Mouse (Mus musculus): Measurements from ENCODE around the gene Zfp84. TPM values are rescaled to one million over a fixed set of nuclear protein-coding genes. Genes with fewer than 3 reads are reported as not detected.
A peak's percentile ranks its signal among the peaks of the same experiment; 100 is the strongest.
"Not testable (repeated sequence)": the region's sequence is repeated elsewhere in the genome, so short reads cannot be mapped to it uniquely, and the experiment has no call there.

Gene Zfp84
- total RNA-seq (2012; rRNA removed) (7.0 and 8.1 TPM in 2 replicates), polyA plus RNA-seq (2012; ENCODE audit: insufficient read depth in 1 of 2, insufficient read length in 2 of 2, low read depth in 1 of 2, low replicate concordance in 2 of 2, missing spikeins in 1 of 2) (1 to 10 TPM in 1 of 2 experiments, not detected in 1; 4.7 TPM)

DNA sequence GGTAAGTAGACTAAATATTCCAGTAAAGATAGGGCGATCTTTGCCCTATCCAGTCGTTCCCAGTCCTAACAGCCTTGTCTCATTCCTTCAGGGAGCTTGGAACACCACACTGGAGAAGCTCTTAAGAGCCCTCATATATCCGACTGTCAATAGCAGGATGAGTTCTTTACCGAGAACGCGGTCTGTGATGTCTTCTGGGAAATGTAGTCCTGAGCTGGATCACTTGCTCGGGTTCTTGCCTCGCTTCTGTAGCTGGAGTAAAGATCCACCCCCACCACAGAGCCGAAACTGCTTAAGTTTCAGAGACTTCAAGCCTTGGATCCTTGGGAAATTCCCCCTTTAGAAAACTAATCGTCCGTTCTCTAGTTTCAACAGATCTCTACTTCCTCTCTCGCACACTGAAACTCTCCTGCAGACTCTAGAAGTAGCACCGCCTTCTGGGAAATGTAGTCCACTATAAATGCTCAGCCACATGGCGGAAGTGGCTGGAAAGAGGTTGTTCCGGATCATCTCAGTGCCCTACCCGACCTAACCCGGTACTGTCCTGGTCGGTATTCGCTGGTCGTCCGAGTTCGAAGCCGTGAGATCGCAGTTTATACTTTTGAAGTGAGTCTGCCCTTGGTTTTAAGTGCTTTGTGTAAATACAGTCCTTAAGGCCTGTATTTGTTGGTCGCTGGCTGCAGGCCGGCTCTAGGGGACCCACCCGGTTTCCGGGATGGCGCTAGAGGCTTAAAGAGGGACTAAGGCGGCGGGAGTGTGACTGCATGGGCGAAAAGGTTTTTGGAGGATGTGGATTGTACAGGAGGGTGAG is at the start of gene Zfp84:
Gene Zfp84, plus strand, starts transcription at position 463 of the 811 bp plus-strand sequence.
- peak within 1 kb of the TSS; percentile 80 to 92 for H3K4me3 ChIP-seq (ENCODE audit: control insufficient read depth in 1 of 2, insufficient read depth in 1 of 2, low read depth in 2 of 2, low read length in 2 of 2)
- H3K9ac ChIP-seq (ENCODE audit: control insufficient read depth, low read depth, low read length, poor library complexity, severe bottlenecking) = peak within 1 kb of the TSS; percentile 93
- no peaks in the 10 kb centered on the region for H3K27me3 ChIP-seq (ENCODE audit: control insufficient read depth in 1 of 2, insufficient read depth in 2 of 2, low read length in 2 of 2)
- peak; percentile 95 for TF ChIP-seq HCFC1 (IDR thresholded peaks at IDR 0.05; ENCODE audit: low read depth, low read length)
- peak; percentile 81 for TF ChIP-seq MAX (IDR thresholded peaks at IDR 0.05; ENCODE audit: low read length)
- TF ChIP-seq ELF1 (IDR thresholded peaks at IDR 0.05; ENCODE audit: low read depth, low read length) = peak; percentile 96
- TF ChIP-seq CHD2 (IDR thresholded peaks at IDR 0.05; ENCODE audit: low read length) = peak; percentile 58
- peak; percentile 99 for TF ChIP-seq TBP (IDR thresholded peaks at IDR 0.05; ENCODE audit: low read depth, low read length)
- peak; percentile 71 for TF ChIP-seq NELFE (IDR thresholded peaks at IDR 0.05; ENCODE audit: low read depth, low read length)
- peak; percentile 25; the same call in 1 of the 2 replicates for TF ChIP-seq TCF12 (IDR thresholded peaks at IDR 0.05; ENCODE audit: low read depth, low read length)
- peak; percentile 95 for TF ChIP-seq MYC (IDR thresholded peaks at IDR 0.05; ENCODE audit: low read depth, low read length)
- TF ChIP-seq SIN3A (IDR thresholded peaks at IDR 0.05; ENCODE audit: low read length) = peak; percentile 87
- no peak for TF ChIP-seq CHD1 (IDR thresholded peaks at IDR 0.05; ENCODE audit: low read depth, low read length)
- TF ChIP-seq POLR2AphosphoS5 (IDR thresholded peaks at IDR 0.05; ENCODE audit: borderline replicate concordance, low read depth, low read length) = no peak
- TF ChIP-seq ZNF384 (IDR thresholded peaks at IDR 0.05; ENCODE audit: low read depth, low read length) = 0 out of 2 replicates have a peak, but pooled peaks have one; percentile 8
- no peak for TF ChIP-seq SMC3 (IDR thresholded peaks at IDR 0.05; ENCODE audit: low read depth, low read length)
- TF ChIP-seq POLR2AphosphoS2 (IDR thresholded peaks at IDR 0.05; ENCODE audit: low read length) = 0 out of 2 replicates have a peak, but pooled peaks have one; percentile 52
- peak; percentile 88 for TF ChIP-seq MXI1 (IDR thresholded peaks at IDR 0.05; ENCODE audit: low read depth, low read length)
- TF ChIP-seq JUND (IDR thresholded peaks at IDR 0.05; ENCODE audit: low read depth, low read length) = no peak
- peak in 2 of 3 experiments; percentile 4 to 12; a peak in 1 of 6 replicates for TF ChIP-seq CTCF (IDR thresholded peaks at IDR 0.05 in 2 of 3, conservative IDR thresholded peaks at IDR 0.05 in 1 of 3; ENCODE audit: control insufficient read depth in 1 of 3, insufficient read depth in 1 of 3, low read depth in 2 of 3, low read length in 3 of 3, poor library complexity in 1 of 3, severe bottlenecking in 1 of 3)
- peak; percentile 33; the same call in 1 of the 2 replicates for TF ChIP-seq MAZ (IDR thresholded peaks at IDR 0.05; ENCODE audit: low read depth, low read length)
- TF ChIP-seq RAD21 (IDR thresholded peaks at IDR 0.05; ENCODE audit: low read depth, low read length) = no peak
- TF ChIP-seq BHLHE40 (IDR thresholded peaks at IDR 0.05; ENCODE audit: borderline replicate concordance, low read depth, low read length) = no peak
- TF ChIP-seq POLR2A (IDR thresholded peaks at IDR 0.05; ENCODE audit: control insufficient read depth in 1 of 2, insufficient read depth in 1 of 2, low read depth in 1 of 2, low read length in 2 of 2, poor library complexity in 1 of 2) = peak; percentile 51 to 83; a peak in 3 of 4 replicates
- no peak for TF ChIP-seq EP300 (IDR thresholded peaks at IDR 0.05; ENCODE audit: low read depth in 1 of 2, low read length in 2 of 2)
- TF ChIP-seq MYB (IDR thresholded peaks at IDR 0.05; ENCODE audit: low read depth, low read length) = no peak
- TF ChIP-seq GABPA (IDR thresholded peaks at IDR 0.05; ENCODE audit: low read depth, low read length) = no peak
- TF ChIP-seq KAT2A (conservative IDR thresholded peaks at IDR 0.05; ENCODE audit: low read depth, low read length) = peak; percentile 87; the same call in 1 of the 2 replicates
- 0 out of 2 replicates have a peak, but pooled peaks have one; percentile 40 for TF ChIP-seq USF1 (IDR thresholded peaks at IDR 0.05; ENCODE audit: low read depth, low read length)
- no peak for TF ChIP-seq E2F4 (IDR thresholded peaks at IDR 0.05; ENCODE audit: borderline replicate concordance, low read depth, low read length)
- H3K9me3 ChIP-seq (replicated peaks; ENCODE audit: insufficient read depth, low read length) = no peaks in the 10 kb centered on the region
- peak within 1 kb of the TSS; percentile 97 for H3K27ac ChIP-seq (ENCODE audit: control insufficient read depth, low read depth, low read length)
- peaks cover 21% of the 10 kb centered on the region for H3K79me2 ChIP-seq (ENCODE audit: control insufficient read depth, insufficient read depth, low read length, poor library complexity)
- H3K36me3 ChIP-seq (ENCODE audit: control insufficient read depth in 1 of 2, insufficient read depth in 2 of 2, low read length in 2 of 2) = peaks cover 0 to 8% of the 10 kb centered on the region in 2 experiments; a peak in 3 of 4 replicates
- peak; percentile 96 for DNase-seq (ENCODE audit: low read depth, low spot score)
- H3K4me1 ChIP-seq (ENCODE audit: control insufficient read depth in 1 of 2, insufficient read depth in 2 of 2, low read length in 2 of 2) = peaks cover 4 to 10% of the 10 kb centered on the region in 2 experiments; a peak in 2 of 4 replicates

DNA sequence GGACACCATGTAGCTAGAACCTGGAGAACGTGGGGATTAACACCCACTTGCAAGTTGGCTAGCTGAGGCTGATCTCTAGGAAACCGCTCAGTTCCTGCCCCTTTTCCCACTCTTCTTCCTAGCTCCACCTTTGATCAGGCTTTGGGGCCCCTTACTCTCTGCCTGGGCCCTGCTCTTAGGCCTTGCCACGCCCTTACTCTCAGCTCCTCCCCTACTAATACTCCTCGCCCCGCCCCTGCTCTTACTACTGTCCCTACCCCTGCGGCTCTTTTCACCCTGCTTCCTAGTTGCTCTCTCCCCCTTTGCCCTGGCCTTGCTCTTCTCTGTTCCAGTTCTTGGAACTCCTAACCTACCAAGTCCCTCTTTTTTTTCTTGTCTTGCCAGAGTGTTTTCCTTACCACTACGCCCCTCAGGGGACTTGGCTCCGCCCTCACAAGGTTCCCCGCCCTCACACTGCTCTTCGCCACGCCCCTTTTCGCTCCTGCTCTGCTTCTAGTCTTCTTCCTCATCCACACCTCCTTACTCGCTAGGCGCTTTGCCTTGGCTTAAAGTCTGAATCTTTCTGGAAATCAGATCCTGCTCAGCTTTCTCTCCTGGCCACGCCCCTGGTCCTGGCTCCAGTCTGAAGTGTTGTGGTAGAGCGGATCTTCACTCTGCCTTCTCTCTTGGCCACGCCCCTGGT is 42.8 kb upstream of the Zfp84 start:
- not testable (repeated sequence) for H3K4me3 ChIP-seq (ENCODE audit: control insufficient read depth in 1 of 2, insufficient read depth in 1 of 2, low read depth in 2 of 2, low read length in 2 of 2); H3K79me2 ChIP-seq (ENCODE audit: control insufficient read depth, insufficient read depth, low read length, poor library complexity); H3K9ac ChIP-seq (ENCODE audit: control insufficient read depth, low read depth, low read length, poor library complexity, severe bottlenecking); H3K4me1 ChIP-seq (ENCODE audit: control insufficient read depth in 1 of 2, insufficient read depth in 2 of 2, low read length in 2 of 2); H3K27ac ChIP-seq (ENCODE audit: control insufficient read depth, low read depth, low read length); H3K9me3 ChIP-seq (replicated peaks; ENCODE audit: insufficient read depth, low read length); H3K36me3 ChIP-seq (ENCODE audit: control insufficient read depth in 1 of 2, insufficient read depth in 2 of 2, low read length in 2 of 2); H3K27me3 ChIP-seq (ENCODE audit: control insufficient read depth in 1 of 2, insufficient read depth in 2 of 2, low read length in 2 of 2)
- DNase-seq (ENCODE audit: low read depth, low spot score) = peak; percentile 6

All from MEL (cell line).